Mouse (Mus musculus): ENCODE results near the gene Drd1.

Gene Drd1

GRCm38 (mm10) chr13:54073066-54073465, 17.6 kb upstream of the Drd1 start:
- no peak for DNase-seq (ENCODE audit: low spot score in 2 of 2)

DNA sequence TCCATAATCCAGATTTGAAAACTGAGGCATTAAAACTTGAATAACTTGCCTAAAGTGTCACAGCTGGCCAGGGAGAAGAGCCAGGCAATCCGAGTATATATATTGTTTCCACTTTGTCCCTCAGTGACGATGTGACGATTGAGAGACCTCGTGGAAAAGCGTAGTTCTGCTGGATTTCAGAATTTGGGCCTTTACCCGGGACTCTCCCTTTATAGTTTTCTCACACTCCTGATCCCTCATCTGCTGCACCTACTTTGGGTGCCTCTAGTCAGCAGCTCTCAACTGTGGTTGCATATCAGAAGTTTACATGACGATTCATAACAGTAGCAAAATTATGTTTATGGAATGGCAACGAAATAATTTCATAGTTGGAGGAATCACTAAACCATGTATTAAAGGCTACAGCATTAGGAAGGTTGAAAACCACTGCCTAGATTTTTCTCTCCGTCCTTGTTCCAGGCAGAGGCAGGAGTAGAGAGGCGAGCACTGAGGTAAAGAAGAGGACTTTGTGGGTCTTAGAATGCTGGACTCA, 17.1 kb upstream of the Drd1 start:
- DNase-seq (ENCODE audit: low spot score in 2 of 2), result no peak

- DNase-seq (ENCODE audit: low spot score in 2 of 2), result peak; percentile 84 to 89
These were observed 16.3 kb upstream of the Drd1 start, which contains the start of gene Sfxn1 for GRCm38 (mm10) chr13:54071606-54072331. Gene Sfxn1, plus strand, starts transcription at chr13:54071869.

GRCm38 (mm10) chr13:54071011-54071410, 15.5 kb upstream of the Drd1 start:
- DNase-seq (ENCODE audit: low spot score in 2 of 2), result no peak

GRCm38 (mm10) chr13:54067617-54068166, 12.2 kb upstream of the Drd1 start:
- DNase-seq (ENCODE audit: low spot score in 2 of 2), result no peak

DNA sequence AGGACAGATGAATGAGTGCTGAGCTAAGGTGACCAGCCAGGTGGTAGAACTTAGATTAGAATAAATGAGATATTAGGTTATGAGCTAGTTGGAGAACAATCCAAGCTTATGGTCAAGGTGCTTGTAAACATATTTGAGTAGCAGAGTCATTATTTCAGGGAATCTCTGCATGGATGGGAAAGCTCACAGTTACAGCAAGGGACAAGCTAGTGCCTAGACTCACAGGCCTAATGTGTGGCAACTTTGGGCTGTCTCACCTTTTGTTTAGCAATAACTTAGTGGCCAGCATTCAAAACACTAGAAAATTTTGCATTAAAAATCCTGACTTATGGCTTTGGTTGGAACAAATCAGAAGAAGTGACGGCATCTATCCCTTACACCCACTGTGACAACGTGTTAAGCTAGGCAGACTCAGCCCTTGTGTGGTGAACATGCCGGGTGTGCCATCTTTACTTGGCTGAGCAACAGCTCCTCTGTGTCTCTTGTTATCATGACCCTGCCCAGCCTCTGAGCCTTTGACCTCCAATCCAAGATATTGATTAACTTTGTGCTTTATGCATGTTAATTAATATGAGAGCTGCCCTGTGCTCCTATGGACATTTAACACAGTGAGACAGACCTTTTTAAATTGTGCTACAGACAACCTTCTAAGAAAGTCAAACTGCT, 10.7 kb upstream of the Drd1 start:
- DNase-seq (ENCODE audit: low spot score in 2 of 2), result no peak

- DNase-seq (ENCODE audit: low spot score in 2 of 2), result no peak
These were observed 7.8 kb upstream of the Drd1 start for GRCm38 (mm10) chr13:54063292-54063691.

DNA sequence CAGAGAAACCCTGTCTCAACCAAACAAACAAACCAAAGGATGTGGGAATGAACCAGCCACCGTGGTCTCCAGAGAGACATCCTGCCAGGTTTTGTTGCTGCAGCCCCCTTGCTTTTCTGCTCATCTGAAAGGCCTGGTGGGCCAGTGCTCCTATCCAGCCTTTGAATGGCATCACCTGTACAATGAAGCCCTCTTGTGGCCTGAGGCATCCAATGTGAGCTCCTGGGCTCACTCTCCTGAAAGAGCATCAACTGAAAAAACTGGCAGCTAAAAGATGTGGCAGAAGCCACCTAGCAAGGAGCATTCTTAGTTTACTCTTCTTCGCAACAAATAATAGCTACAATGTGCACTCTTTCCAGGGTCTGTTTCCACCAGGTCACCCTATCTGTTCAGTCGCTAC, 6.6 kb upstream of the Drd1 start:
- DNase-seq (ENCODE audit: low spot score in 2 of 2), result no peak

- DNase-seq (ENCODE audit: low spot score in 2 of 2), result peak; percentile 51 to 57
These were observed 543 bp downstream of the Drd1 start for GRCm38 (mm10) chr13:54054962-54055361.

DNA sequence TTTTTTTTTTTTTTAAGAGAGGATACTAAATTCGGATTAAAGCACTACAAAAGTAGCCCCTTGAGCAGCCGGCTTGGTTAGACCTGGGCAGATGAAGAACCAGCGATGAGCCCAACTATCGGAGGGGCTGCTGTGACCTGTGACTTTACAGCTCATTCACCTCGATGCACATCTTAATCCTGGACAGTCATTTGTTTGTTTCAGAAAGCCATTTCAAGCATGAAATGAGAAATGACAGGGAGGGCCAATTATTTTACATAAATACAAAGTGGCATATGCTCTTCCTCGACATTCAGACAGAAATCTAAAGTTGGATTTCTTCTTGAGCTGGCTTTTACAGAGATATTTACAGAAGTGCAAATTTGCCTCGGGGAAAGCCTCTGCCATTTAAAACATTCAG, 3.9 kb downstream of the Drd1 start:
- no peak for DNase-seq (ENCODE audit: low spot score in 2 of 2)

GRCm38 (mm10) chr13:54048679-54049352, 6.7 kb downstream of the Drd1 start:
- no peak for DNase-seq (ENCODE audit: low spot score in 2 of 2)

- DNase-seq (ENCODE audit: low spot score in 2 of 2), result no peak
These were observed 15.2 kb downstream of the Drd1 start for GRCm38 (mm10) chr13:54040256-54040655.

DNA sequence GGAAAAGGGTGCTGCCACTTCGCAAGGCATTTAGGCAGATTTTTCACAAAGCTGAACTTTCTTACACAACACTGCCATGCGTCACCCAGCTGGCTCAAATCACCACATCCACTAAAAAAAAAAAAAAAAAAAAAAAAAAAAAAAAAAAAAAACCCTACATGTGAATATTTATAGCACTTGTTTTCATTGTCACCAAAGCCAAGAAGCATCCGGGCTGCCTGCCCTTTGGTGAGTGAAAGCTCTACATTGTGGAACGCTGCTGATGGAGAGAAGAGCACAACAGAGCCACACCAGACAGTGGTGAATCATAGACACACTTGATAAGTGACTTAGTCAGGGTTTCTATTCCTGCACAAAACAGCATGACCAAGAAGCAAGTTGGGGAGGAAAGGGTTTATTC, 17.6 kb downstream of the Drd1 start:
- no peak for DNase-seq (ENCODE audit: low spot score in 2 of 2)

DNA sequence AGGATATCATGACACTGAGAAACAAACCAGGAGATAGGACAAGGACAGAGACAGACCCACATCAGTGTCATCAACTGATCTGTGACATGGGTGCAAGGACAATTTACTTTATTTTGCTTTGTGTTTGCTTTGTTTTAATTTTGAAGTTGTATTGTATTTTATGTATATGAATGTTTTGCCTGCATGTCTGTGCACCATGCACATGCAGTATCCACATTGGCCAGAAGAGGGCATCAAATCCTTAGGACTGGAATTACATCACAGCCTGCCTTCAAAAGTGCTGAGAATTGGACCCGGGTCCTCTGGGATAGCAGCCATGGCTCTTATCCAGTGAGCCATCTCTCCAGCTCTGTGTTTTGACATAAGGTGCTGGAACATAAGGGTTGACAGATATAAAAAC, 20.0 kb downstream of the Drd1 start:
- no peak for DNase-seq (ENCODE audit: low spot score in 2 of 2)

DNA sequence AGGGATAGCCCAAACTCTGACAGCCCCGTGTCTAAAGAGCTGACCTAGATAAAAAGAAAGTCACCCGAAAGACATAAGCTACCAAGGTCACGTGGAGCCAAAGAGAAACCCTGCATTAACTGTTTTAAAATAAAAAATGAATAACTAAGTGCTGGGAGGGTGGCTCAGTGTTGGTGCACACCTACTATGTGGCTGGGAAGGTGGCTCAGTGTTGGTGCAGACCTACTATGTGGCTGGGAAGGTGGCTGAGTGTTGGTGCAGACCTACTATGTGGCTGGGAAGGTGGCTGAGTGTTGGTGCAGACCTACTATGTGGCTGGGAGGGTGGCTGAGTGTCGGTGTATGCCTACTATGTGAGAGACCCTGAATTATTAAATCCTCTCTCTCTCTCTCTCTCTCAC, 21.9 kb downstream of the Drd1 start:
- DNase-seq (ENCODE audit: low spot score in 2 of 2), result no peak

DNA sequence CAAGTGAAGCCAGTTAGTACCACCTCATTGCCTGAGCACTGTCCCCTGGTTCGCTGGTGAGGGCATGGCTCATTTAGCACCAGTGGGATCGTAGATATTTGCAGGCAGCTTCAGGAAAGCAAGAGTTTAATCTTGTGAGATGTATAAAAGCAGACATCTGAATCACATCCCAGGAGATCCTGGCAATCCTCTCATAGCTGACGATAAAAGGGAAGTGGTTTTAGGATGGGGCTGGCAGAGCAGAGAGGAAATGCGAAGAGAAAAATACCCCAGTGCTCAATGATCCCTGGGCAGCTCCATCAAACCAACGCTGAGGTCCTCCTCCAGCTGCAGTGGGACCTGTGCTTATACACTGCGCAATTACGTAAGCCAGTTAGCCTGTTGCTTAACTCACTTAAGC, 28.4 kb downstream of the Drd1 start:
- no peak for DNase-seq (ENCODE audit: low spot score in 2 of 2)

- DNase-seq (ENCODE audit: low spot score in 2 of 2), result peak; percentile 59 to 81
These were observed 32.2 kb downstream of the Drd1 start for GRCm38 (mm10) chr13:54023311-54023710.

- peak; percentile 34 to 65 for DNase-seq (ENCODE audit: low spot score in 2 of 2)
These were observed 46.8 kb downstream of the Drd1 start for GRCm38 (mm10) chr13:54008716-54009115.
